Mouse (Mus musculus): ENCODE data around the gene Utrn.

Utrn gene

DNA sequence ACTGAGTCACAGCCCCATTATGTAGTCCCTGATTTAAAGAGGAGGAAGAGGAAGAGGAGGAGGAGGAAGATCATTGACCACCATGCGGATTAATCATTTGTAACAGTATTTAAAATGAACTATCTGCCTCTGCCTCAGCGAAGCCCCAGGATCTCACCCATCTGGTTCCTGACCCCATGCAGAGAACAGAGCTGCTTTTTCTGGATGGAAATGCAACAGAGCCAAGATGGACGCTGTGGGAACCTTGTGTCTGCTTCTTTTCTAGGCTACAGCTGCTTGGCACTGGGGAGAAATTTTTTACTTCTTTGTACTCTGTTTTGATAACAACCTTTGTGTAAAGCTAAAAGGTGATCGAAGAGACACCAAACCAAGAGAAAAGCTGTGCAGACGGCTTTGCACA lies 137.7 kb downstream of the Utrn start:
- DNase-seq (ENCODE audit: low read depth, low spot score) = no peak

DNA sequence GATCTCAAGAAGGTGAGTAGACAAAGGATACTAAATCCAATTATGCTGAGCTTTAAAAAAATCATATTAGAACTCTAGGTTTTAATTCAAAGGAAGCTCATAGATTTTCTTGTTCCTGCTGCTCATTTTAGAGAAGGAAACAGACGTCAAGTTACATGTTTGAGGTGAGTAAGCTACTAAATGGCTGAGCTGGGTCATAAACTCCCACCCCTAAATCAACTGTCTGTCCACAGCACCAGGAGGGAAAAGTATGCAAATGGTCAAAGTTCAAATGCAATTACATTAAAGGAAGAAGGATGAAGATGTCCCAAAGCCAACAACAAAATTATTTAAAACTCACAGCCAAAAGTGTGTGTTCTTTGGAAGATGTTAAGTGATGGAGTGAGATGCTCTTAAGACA lies 139.5 kb downstream of the Utrn start:
- DNase-seq (ENCODE audit: low read depth, low spot score) = no peak

DNA sequence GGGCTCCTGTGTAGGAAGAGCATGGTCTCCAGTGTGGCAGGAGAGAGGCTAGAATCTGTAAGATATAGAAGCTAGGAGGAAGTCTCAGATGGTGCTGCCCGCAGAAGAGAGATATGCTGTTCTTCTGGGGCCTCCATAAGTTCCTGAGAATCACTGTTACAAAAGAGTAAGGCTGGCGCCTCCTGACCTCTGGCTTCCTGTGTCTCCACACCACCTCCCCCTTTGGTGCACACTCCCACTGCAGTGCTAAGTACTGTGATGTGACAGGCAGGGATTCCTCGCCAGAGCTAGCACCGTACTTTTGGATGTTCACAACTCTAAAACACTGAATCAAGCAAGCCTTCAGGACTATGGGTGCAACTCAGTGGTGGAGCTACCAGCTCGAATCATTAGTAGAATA lies 140.1 kb downstream of the Utrn start:
- DNase-seq (ENCODE audit: low read depth, low spot score) = no peak

DNA sequence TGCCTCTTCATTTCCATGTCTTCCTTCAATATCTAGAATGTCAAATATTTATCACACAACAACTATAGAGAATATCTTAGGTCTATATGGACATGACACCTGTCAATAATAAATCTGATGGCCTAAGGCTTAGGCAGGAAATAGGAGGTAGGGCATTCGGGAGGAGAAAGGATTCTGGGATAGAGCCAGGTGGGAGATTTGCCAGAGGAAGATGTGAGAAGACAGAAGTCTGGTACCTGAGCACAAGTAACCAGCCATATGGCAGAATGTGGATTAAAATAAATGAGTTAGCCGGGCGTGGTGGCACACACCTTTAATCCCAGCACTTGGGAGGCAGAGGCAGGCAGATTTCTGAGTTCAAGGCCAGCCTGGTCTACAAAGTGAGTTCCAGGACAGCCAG lies 141.3 kb downstream of the Utrn start:
- DNase-seq (ENCODE audit: low read depth, low spot score) = no peak

- no peak for DNase-seq (ENCODE audit: low read depth, low spot score)
These were observed 143.0 kb downstream of the Utrn start for GRCm38 (mm10) chr10:12726041-12726608.

- no peak for DNase-seq (ENCODE audit: low read depth, low spot score)
These were observed 144.7 kb downstream of the Utrn start for GRCm38 (mm10) chr10:12724247-12725001.

DNA sequence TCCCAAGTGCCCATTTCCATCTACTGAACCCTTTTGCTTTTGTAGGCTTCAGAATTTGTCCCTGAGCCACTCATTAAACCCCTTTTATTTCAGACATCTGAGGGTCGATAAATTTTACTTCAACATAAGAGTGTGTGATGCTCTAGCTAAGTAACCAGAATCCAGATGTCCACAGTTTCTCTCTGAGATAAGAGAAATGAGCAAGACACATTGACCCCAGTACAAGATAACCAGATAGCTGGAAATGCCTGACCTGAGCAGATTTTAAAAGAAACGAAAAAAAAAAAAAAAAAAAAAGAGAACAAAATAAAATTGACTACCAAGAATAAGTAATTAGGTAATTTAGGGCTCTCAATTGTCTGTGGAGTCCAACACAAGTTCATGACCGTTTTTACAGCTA lies 145.9 kb downstream of the Utrn start:
- DNase-seq (ENCODE audit: low read depth, low spot score) = no peak

DNA sequence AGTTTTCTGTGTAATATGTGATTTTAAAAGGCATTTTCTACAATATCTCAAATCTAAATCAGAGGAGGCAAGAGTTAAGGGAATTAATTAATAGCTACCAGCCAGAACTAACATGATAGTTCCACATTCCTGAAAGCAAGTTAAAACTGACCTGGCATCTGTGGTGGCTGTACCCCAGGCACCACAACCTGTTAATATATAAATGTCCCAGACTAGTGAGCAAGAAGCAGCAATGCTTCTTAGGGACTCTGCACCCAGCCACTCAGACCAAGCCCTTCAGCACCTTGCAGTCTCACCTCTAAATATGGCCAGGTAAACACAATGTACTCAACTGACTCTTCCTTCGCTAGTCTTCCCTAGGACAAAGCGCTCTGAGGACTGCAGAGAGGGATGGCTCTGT lies 147.1 kb downstream of the Utrn start:
- DNase-seq (ENCODE audit: low read depth, low spot score) = no peak

- DNase-seq (ENCODE audit: low read depth, low spot score) = no peak
These were observed 150.8 kb downstream of the Utrn start for GRCm38 (mm10) chr10:12718386-12718785.

- DNase-seq (ENCODE audit: low read depth, low spot score) = no peak
These were observed 151.8 kb downstream of the Utrn start for GRCm38 (mm10) chr10:12717381-12717780.

- DNase-seq (ENCODE audit: low read depth, low spot score) = no peak
These were observed 152.4 kb downstream of the Utrn start for GRCm38 (mm10) chr10:12716657-12717327.

GRCm38 (mm10) chr10:12713236-12713855 lies 155.8 kb downstream of the Utrn start:
- DNase-seq (ENCODE audit: low read depth, low spot score) = no peak

- no peak for DNase-seq (ENCODE audit: low read depth, low spot score)
These were observed 157.8 kb downstream of the Utrn start for GRCm38 (mm10) chr10:12711332-12711831.

GRCm38 (mm10) chr10:12706516-12706915 lies 162.6 kb downstream of the Utrn start:
- DNase-seq (ENCODE audit: low read depth, low spot score) = no peak

- no peak for DNase-seq (ENCODE audit: low read depth, low spot score)
These were observed 163.2 kb downstream of the Utrn start for GRCm38 (mm10) chr10:12705990-12706389.

DNA sequence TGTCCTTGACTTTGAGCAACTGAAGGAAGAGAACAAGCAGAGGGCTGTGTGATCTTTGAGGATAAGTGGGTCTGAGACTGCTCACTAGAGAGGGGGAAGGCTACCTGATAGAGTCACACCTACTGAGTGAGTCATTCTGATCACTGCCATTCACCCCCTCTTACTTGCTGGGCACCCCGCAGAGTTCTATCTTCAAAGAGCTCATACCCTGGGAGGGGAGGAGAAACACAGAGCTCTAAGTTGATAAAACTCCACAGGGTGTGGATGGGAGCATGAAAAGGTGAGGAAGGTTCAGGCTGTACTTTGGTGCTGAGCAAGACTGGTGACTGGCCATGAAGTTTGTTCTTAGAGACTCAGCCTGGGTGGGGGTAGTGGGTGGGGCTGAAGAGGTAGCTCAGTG lies 164.9 kb downstream of the Utrn start:
- no peak for DNase-seq (ENCODE audit: low read depth, low spot score)

DNA sequence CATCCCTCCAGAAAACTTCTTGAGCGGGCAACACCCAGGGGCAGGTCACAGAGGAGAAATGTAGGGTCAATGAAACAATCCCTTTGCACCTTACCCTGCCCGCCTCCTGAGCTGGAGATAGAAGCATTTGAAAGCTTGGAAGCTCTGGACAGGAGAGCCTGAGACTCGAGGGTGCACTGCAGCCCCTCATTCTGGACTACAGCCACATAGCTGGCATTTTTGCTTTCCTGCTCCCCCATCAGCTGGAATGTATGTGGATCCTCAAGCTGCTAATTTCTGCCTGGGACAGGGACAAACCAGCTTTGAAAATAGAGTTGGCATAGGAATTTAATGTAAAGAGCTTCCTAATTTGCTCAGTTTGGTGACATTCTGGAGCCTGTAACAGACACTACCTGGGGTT lies 165.6 kb downstream of the Utrn start:
- DNase-seq (ENCODE audit: low read depth, low spot score) = no peak

GRCm38 (mm10) chr10:12702140-12702539 lies 167.0 kb downstream of the Utrn start:
- no peak for DNase-seq (ENCODE audit: low read depth, low spot score)

DNA sequence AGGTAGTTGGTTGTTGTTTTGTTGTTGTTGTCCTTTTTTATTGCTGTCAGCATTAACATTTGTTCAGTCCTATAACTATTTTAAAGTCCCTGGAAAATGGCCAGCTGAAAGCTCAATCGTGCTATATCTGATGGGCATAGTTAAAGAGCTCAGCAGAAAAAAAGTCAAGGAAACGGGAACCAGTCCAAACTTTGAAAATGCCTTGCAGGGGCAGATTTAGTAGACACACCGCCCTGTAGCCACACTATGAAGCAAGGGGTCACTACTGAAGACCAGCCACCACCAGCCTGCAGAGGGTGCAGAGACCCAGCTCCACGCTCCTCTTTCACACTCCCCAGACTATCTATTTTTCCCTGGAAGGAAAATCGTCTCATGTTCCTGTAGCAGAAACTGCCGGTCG lies 167.5 kb downstream of the Utrn start:
- DNase-seq (ENCODE audit: low read depth, low spot score) = no peak

- DNase-seq (ENCODE audit: low read depth, low spot score) = peak; percentile 66
These were observed 168.6 kb downstream of the Utrn start for GRCm38 (mm10) chr10:12700576-12700975.

DNA sequence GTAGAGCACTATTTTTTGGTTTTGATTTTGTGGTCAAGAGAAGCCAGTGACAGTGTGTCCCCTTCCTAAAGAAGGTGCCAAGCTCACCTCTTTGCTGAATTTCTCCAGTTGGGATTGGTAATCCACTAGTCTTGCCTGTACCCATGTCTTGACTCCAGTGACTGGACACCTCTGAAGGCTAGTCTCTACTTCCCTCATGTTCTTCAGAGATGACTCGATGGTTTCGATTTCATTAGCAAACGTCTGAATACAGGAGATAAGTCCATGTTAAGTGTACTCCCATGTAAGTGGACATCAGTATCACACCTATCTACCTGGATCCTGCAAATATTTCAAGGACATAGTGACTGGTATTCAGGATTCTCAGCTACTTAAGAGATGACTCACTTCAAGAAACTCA lies 171.3 kb downstream of the Utrn start:
- DNase-seq (ENCODE audit: low read depth, low spot score) = no peak

DNA sequence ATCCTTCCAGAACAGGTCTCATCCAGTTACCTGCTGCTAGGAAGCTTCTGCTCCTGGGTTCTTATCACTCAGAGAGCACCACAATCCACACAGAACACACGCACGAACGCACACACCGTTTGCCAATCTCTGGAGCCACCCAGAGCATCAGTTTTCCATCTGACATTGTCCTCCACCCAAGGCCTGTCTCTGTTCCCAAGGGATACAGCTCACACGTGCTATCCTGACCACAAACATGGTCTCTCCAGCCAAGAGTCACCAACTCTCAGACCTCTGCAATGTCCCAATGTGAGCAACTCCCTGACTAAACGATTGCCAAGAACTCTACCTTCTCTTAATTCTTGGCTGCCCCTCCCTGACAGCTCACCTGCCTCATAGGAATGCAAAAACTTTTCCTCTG lies 172.5 kb downstream of the Utrn start:
- DNase-seq (ENCODE audit: low read depth, low spot score) = no peak
